Mouse (Mus musculus) thymus, adult 2 months (tissue): ENCODE measurements around the gene Kcnh1. TPM values are rescaled to one million over a fixed set of nuclear protein-coding genes. Genes with fewer than 3 reads are reported as not detected.

ENCODE experiments used
- DNase-seq: peaks from one replicate; pipeline ENCODE4 v3.0.0; 2021
- H3K27ac ChIP-seq: fragments of 200-500 bp; 2 replicates; pipeline ENCODE4 v1.5.1; 2012; ENCODE audit warnings: low read length, control low read depth; ENCODE audit not compliant: control insufficient read depth, insufficient read depth
- H3K27me3 ChIP-seq: fragments of 200-500 bp; 2 replicates; pipeline ENCODE4 v1.6.1; 2012; ENCODE audit warnings: mild to moderate bottlenecking, low read length, moderate library complexity, mixed read lengths; ENCODE audit not compliant: control insufficient read depth, insufficient read depth
- H3K36me3 ChIP-seq: fragments of 200-500 bp; 2 replicates; pipeline ENCODE4 v1.6.1; 2012; ENCODE audit warnings: mild to moderate bottlenecking, low read length, moderate library complexity; ENCODE audit not compliant: control insufficient read depth, insufficient read depth
- H3K4me1 ChIP-seq: fragments of 200-500 bp; replicated peaks from 2 replicates; pipeline ENCODE4 v1.6.1; 2012; ENCODE audit warnings: low read length; ENCODE audit not compliant: control insufficient read depth, insufficient read depth
- H3K4me3 ChIP-seq: fragments of 200-500 bp; 2 replicates; pipeline ENCODE4 v1.5.1; 2012; ENCODE audit warnings: mild to moderate bottlenecking, low read length, control low read depth, moderate library complexity; ENCODE audit not compliant: control insufficient read depth, insufficient read depth
- CTCF ChIP-seq: fragments of 200-500 bp; IDR thresholded peaks from 2 replicates; pipeline ENCODE4 v1.5.1; 2012; ENCODE audit warnings: mild to moderate bottlenecking, control low read depth, low read length, moderate library complexity, borderline replicate concordance; ENCODE audit not compliant: control insufficient read depth, poor library complexity, insufficient read depth; ENCODE audit errors: extremely low read depth
- POLR2A ChIP-seq: fragments of 200-500 bp; IDR thresholded peaks from 2 replicates; pipeline ENCODE4 v1.6.1; 2012; ENCODE audit warnings: mild to moderate bottlenecking, low read length, control low read depth, moderate library complexity; ENCODE audit not compliant: control insufficient read depth, poor library complexity, insufficient read depth; ENCODE audit errors: extremely low read depth
- whole genome bisulfite sequencing: fragments of 180-500 bp; shearing (Covaris S2); methylation state at CpG from one replicate; pipeline ENCODE4 v1.1.7; 2018; 5-methylcytosine and 5-hydroxymethylcytosine counted together
- polyA plus RNA-seq: library from polyadenylated mRNA; depleted of rRNA; stranded (reverse); fragments of >200 nt; gene quantifications from 2 replicates; pipeline ENCODE4 v1.2.3, GENCODE M21; 2012

Gene Kcnh1
- polyA plus RNA-seq, 1 experiment: 1.0 TPM

DNA sequence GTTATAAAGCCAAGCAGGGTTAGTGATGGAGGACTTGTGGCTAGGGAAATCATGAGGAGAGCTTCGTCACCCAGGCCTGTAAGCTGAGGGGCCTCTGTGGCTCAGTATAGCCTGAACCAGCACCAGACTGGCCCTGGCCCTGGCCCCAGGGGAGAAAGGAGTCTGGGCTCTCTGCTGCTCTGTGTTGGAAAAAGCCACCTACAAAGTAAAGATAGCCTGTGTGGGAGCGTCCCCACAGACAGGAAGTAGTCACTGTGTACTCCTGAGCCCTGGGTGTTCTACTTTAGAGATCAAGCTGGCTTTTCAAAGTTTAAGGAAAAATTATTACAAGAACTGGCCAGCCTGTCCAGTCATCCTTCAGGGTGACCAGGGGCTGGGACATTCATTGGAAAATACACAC lies 306.9 kb downstream of the Kcnh1 start:
- Histone ChIP-seq H3K4me3 (no peak overlapping the region), H3K36me3 (no peaks in the 10 kb centered on the region), H3K4me1 (no peaks in the 10 kb centered on the region), H3K27me3 (no peaks in the 10 kb centered on the region), H3K27ac (no peak overlapping the region)
- WGBS: 72% methylated on average over 2 of the region's 2 CpGs
- TF ChIP-seq POLR2A: no peak
- TF ChIP-seq CTCF: no peak
- no peak for DNase-seq

DNA sequence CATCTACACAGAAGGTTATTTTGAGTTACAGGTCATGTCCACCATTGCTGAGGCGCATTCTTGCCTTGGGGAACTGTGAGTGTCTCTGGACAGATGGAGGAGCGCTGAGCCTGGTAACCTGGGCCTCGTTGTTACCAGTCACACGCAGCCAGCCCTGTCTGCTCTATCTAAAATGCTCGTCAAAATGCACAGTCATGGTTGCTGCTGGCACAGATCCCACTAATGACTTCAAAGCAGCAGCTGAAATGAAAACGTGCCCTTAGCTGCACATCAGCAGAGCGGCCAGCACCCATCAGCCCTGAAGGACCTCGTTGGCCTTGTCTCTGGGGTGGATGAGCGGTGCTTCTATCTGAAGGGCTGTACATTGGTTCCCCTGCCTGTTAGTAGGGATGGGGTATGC lies 311.4 kb downstream of the Kcnh1 start:
- Histone ChIP-seq H3K4me3 (no peak overlapping the region), H3K36me3 (no peaks in the 10 kb centered on the region), H3K4me1 (no peaks in the 10 kb centered on the region), H3K27me3 (no peaks in the 10 kb centered on the region), H3K27ac (no peak overlapping the region)
- DNase-seq: no peak
- 45% methylated on average over 9 of the region's 9 CpGs for WGBS
- TF ChIP-seq POLR2A (no peak), CTCF (no peak)

DNA sequence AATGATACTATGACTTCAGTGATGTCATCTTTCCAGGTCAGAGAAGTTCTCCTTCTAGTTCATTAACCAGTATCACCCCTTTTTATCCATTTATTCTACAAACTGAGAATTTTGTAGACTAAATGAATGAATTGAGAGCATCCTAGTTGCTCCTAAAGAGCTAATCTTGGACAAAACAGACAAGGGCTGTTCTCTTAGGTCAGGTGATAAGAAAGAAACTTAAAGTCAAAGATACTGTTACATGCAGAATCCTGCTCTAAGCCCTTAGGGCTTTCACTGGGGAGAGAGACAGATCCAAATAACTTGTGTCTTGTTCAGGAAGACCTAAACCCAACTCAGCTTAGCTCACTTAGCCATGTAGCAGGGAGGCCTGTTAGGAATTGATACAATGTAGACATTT lies 312.3 kb downstream of the Kcnh1 start:
- Histone ChIP-seq H3K4me1 (no peaks in the 10 kb centered on the region), H3K27me3 (no peaks in the 10 kb centered on the region), H3K36me3 (no peaks in the 10 kb centered on the region), H3K4me3 (no peak overlapping the region), H3K27ac (no peak overlapping the region)
- TF ChIP-seq POLR2A: no peak
- no peak for TF ChIP-seq CTCF
- no peak for DNase-seq

DNA sequence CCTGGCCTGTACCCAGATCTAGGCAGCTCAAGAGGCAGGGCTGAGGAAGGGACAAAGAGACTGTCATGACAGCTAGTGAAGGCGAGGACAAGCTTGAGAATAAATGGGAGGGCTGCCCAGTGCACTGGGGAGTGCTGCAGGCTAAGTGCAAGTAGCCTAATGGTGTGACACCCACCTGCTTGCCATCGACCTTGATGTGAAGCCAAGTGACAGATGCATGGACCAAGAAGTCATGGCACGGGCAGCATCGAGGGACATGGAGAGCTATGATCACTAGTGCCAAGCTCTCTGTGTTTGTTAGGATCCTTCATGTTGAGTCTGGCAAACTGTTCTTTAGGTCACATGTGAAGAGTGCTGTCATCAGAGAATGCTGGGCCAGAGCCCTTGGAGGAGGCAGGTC lies 313.1 kb downstream of the Kcnh1 start:
- Histone ChIP-seq H3K27me3 (no peaks in the 10 kb centered on the region), H3K4me1 (no peaks in the 10 kb centered on the region), H3K27ac (no peak overlapping the region), H3K4me3 (no peak overlapping the region), H3K36me3 (no peaks in the 10 kb centered on the region)
- DNase-seq: no peak
- no peak for TF ChIP-seq CTCF
- TF ChIP-seq POLR2A: no peak
- WGBS: 93% methylated on average over 4 of the region's 4 CpGs

DNA sequence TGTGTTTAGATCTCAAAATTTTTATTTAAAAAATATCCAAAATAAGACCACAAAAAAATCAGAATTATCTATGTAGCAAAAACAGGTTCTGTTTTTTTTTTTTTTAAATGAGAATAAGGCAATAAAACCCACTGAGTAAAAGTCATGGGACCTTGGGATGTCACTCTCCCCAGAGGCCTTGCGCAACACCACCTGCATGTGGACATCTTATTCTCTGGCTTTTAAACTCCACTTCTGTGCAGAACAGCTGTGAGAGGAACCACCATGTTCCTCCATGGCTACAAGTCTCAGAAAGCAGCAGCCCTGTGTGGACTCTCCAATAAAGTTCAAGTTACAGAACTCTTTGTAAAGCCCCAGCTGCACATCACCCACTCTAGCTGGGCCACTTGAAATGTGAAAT lies 322.2 kb downstream of the Kcnh1 start:
- no peak for DNase-seq
- 100% methylated on average over 1 of the region's 1 CpGs for WGBS

DNA sequence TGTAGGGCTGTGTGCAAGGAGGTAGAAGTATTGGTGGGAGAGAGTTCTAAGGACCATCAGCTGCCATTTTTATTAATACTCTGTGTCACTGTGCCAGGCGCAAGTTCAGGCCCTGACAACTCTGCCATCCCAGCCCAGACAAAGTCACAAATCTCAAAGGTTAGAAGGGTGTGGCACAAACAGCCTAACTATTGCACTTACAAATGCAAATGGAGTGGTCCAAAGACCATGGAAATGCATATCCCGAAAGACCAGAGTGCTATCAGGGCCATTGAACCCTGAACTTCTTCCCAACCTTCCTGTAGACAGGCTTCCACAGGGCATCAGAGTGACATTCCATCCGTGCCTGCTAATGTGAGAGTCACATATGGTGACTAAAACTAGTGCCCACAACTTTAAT lies 324.8 kb downstream of the Kcnh1 start:
- Histone ChIP-seq H3K27ac (no peak overlapping the region), H3K4me3 (no peak overlapping the region), H3K36me3 (no peaks in the 10 kb centered on the region), H3K27me3 (no peaks in the 10 kb centered on the region), H3K4me1 (no peaks in the 10 kb centered on the region)
- no peak for TF ChIP-seq POLR2A
- TF ChIP-seq CTCF: no peak
- 87% methylated on average over 3 of the region's 3 CpGs for WGBS
- no peak for DNase-seq

More for the DNA sequence above, 322.2 kb downstream of the Kcnh1 start:
- H3K4me1 ChIP-seq: no peaks in the 10 kb centered on the region
- no peak for TF ChIP-seq POLR2A
- no peaks in the 10 kb centered on the region for H3K36me3 ChIP-seq
- no peak overlapping the region for H3K4me3 ChIP-seq
- no peaks in the 10 kb centered on the region for H3K27me3 ChIP-seq
- no peak overlapping the region for H3K27ac ChIP-seq

DNA sequence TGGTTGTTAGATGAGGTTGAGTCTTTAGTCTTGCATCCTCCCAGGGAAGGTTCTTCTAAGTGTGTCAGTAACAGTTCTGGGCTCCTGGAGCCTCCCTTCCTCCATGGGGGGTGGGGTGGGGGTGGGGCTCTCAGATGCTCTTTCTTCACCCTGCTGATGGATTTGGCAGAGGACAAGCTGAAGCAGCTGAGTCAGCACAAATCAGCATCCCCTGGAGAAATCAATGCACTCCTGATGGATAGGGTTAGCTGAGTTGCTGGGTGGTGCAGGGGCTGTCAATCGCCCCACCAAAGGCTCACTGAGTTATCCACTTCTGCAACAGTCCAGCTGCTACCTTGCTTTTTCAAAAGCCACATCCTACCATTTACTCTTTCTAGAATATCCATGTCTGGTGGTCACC lies 329.1 kb downstream of the Kcnh1 start:
- Histone ChIP-seq H3K27ac (no peak overlapping the region), H3K4me1 (no peaks in the 10 kb centered on the region), H3K36me3 (no peaks in the 10 kb centered on the region), H3K27me3 (no peaks in the 10 kb centered on the region), H3K4me3 (no peak overlapping the region)
- TF ChIP-seq POLR2A (no peak), CTCF (no peak)
- DNase-seq: no peak
- WGBS: 86% methylated on average over 1 of the region's 1 CpGs
